Mouse (Mus musculus) E14TG2a.4 (cell line): ENCODE results near the gene Fbxw21.

ENCODE experiments used
- CTCF ChIP-seq: conservative IDR thresholded peaks from 2 replicates; pipeline ENCODE4 v1.5.1; 2014; ENCODE audit warnings: low read length
- NANOG ChIP-seq: IDR thresholded peaks from 2 replicates; pipeline ENCODE4 v1.6.1; 2014; ENCODE audit warnings: borderline replicate concordance, low read length, mixed read lengths

DNA sequence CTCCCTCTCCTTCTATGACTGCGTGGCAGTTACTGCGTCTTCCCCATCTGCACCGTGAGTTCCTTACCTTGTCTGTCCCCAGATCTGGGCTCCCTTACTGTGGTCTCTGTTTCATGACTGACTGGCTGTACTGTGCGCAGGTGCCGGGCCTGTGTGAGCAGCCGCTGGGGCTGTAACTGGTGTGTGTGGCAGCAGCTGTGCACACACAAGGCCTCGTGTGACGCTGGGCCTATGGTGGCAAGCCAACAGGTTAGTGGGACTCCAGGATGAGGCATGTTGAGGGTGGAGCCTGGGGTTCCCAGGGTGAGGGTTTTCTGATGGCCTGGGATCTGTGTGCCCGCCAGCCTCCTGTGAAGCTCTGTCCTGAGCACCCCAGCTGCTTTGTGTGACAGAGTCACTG, 57.8 kb downstream of the Fbxw21 start:
- TF ChIP-seq CTCF: no peak
- no peak for TF ChIP-seq NANOG
